Mouse (Mus musculus): ENCODE data around the gene Mfsd6.

DNA sequence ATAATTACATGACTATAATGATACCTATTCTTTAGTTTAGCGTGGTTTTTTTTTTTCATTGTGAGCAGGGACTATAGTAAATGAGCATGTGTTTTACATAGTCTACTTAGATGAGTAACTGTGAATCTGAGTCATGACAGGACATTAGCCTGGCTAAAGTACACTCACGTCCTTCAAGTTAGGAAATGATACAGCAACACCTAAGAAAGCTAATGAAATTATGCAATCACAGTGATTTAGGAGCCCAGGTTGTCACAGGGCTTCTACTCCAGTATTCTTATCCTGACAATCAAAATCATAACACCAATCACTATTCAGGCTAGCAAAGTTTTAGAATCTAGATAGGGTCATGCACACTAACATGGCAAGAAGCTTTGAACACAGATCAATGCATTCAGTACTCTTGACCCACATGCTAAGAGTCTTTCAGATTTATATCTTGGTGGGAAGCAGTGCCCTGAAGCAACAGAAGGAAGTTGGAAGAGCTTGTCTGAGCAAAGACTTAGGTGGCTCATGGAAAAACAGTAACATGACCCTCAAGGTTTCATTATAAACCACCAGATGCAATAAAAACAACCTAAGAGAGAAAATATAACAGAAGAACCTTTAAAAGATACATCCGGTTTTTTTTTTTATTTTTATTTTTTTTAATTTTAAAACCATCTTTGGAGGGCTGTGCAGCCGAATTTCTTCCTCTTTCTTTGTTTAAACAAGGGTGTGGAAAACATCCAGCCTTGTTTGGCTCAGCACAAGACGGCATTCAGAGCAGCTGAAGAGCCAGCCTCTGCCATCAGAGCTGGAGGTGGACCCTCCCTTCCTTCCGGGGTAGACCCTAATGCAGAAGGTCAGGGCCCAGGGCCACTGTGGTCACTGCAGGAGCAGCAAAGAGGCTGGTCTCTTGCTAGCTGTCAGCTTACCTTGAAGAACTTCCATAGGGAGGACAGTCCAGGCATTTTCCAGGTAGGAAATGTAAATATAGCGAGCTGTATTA lies 51.4 kb downstream of the Mfsd6 start:
- no peak for TF ChIP-seq SIN3A (IDR thresholded peaks at IDR 0.05; ENCODE audit: low read length)
- TF ChIP-seq CTCF (IDR thresholded peaks at IDR 0.05 in 2 of 3, conservative IDR thresholded peaks at IDR 0.05 in 1 of 3; ENCODE audit: control insufficient read depth in 1 of 3, insufficient read depth in 1 of 3, low read depth in 2 of 3, low read length in 3 of 3, poor library complexity in 1 of 3, severe bottlenecking in 1 of 3): no peak
